Mouse (Mus musculus) liver, adult 2 months (tissue): Measurements from ENCODE around the gene Npas2.

Experiments used
- CTCF ChIP-seq: fragments of 200-500 bp; IDR thresholded peaks from 2 replicates; pipeline ENCODE4 v1.5.1; 2011; ENCODE audit warnings: low read depth, low read length, control low read depth
- POLR2A ChIP-seq: fragments of 200-500 bp; IDR thresholded peaks from 2 replicates; pipeline ENCODE4 v1.6.1; 2011; ENCODE audit warnings: low read length, control low read depth; ENCODE audit not compliant: insufficient read depth; ENCODE audit errors: extremely low read depth

DNA sequence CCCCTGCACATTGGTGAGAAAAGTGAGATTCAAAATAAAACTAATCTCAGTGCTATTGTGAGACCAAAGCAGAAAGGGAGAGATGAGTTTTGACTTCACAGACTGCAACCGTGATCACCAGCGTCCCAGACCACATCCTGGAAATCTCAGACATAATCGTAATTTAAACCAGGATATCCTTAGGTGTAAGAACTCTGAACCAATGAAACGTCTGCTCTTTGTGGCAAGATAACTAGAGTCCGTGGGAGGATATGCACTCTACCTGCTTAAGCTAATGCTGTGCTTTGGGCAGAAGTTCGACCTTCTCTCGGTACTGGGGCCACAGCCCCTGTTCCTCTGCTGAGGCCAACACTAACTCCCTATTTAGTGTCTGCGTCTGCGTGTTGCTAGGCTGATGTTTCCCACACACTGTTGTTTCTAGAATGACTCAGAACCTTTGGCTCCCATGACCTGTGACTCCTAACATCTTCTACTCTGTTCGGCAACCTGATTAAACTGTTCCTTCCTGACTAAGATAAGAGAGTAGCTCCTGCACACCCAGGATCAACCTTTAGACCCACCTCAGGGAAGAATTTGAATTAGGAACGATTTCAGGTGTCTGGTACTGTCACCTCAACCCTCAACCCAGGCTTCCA, 41.4 kb downstream of the Npas2 start:
- no peak for TF ChIP-seq POLR2A
- no peak for TF ChIP-seq CTCF
